Mouse (Mus musculus) forebrain, embryonic 13.5 days (tissue): Measurements from ENCODE around the gene Ddo. TPM values are rescaled to one million over a fixed set of nuclear protein-coding genes. Genes with fewer than 3 reads are reported as not detected.

Experiments
- ATAC-seq: fragments of 200-750 bp; cut with Nextera tagmentation; 2 replicates; pipeline ENCODE4 v1.8.0; 2017
- H3K27ac ChIP-seq: fragments of 300-500 bp; sonication (generic); 2 replicates; pipeline ENCODE4 v1.5.1; 2015; ENCODE audit warnings: inconsistent platforms, mild to moderate bottlenecking, moderate library complexity
- H3K27me3 ChIP-seq: fragments of 300-500 bp; sonication (generic); 2 replicates; pipeline ENCODE4 v1.6.1; 2015; ENCODE audit warnings: mild to moderate bottlenecking, inconsistent platforms
- H3K36me3 ChIP-seq: fragments of 300-500 bp; sonication (generic); 2 replicates; pipeline ENCODE4 v1.6.1; 2015; ENCODE audit warnings: mild to moderate bottlenecking, inconsistent platforms; ENCODE audit not compliant: poor library complexity, severe bottlenecking
- H3K4me1 ChIP-seq: fragments of 300-500 bp; sonication (generic); 2 replicates; pipeline ENCODE4 v1.6.1; 2015; ENCODE audit warnings: inconsistent platforms
- H3K4me2 ChIP-seq: fragments of 300-500 bp; sonication (generic); 2 replicates; pipeline ENCODE4 v1.6.1; 2015; ENCODE audit warnings: inconsistent platforms, mild to moderate bottlenecking, moderate library complexity
- H3K4me3 ChIP-seq: fragments of 300-500 bp; sonication (generic); 2 replicates; pipeline ENCODE4 v1.5.1; 2015; ENCODE audit warnings: mild to moderate bottlenecking, inconsistent platforms
- H3K9ac ChIP-seq: fragments of 300-500 bp; sonication (generic); 2 replicates; pipeline ENCODE4 v1.6.1; 2015; ENCODE audit warnings: mild to moderate bottlenecking, inconsistent platforms
- H3K9me3 ChIP-seq: fragments of 300-500 bp; sonication (generic); replicated peaks from 2 replicates; pipeline ENCODE4 v1.6.1; 2016; ENCODE audit warnings: inconsistent platforms
- WGBS: fragments of 180-500 bp; shearing (Covaris S2); methylation state at CpG from one replicate; pipeline ENCODE4 v1.1.7; 2015; 5-methylcytosine and 5-hydroxymethylcytosine counted together
- polyA plus RNA-seq: library from polyadenylated mRNA; unstranded; fragments of >200 nt; fragmentation: Nextera tagmentation; extraction: Ambion mirVana; gene quantifications from 2 replicates; pipeline ENCODE4 v1.2.1, GENCODE M21; 2015

Ddo gene
- polyA plus RNA-seq, 1 experiment from 2014 or later: 0.25 TPM

- 23% methylated on average over 6 of the region's 6 CpGs for WGBS
- no peaks in the 10 kb centered on the region for H3K9me3 ChIP-seq
- no peak for ATAC-seq
These were observed 94.5 kb downstream of the Ddo start for GRCm38 (mm10) chr10:40724342-40724741.

GRCm38 (mm10) chr10:40725066-40725465 lies 95.3 kb downstream of the Ddo start:
- Histone ChIP-seq H3K4me1 (peaks cover 30% of the 10 kb centered on the region), H3K9ac (no peak overlapping the region), H3K4me3 (no peak overlapping the region), H3K27me3 (no peaks in the 10 kb centered on the region), H3K36me3 (no peaks in the 10 kb centered on the region), H3K27ac (no peak overlapping the region), H3K4me2 (no peak overlapping the region), H3K9me3 (no peaks in the 10 kb centered on the region)
- 36% methylated on average over 4 of the region's 4 CpGs for WGBS
- no peak for ATAC-seq

More at GRCm38 (mm10) chr10:40724342-40724741, 94.5 kb downstream of the Ddo start:
- Histone ChIP-seq H3K36me3 (no peaks in the 10 kb centered on the region), H3K27me3 (no peaks in the 10 kb centered on the region), H3K4me3 (no peak overlapping the region), H3K9ac (no peak overlapping the region), H3K27ac (no peak overlapping the region), H3K4me1 (peaks cover 30% of the 10 kb centered on the region), H3K4me2 (no peak overlapping the region)

GRCm38 (mm10) chr10:40725471-40725870 lies 95.7 kb downstream of the Ddo start:
- Histone ChIP-seq H3K4me1 (peaks cover 30% of the 10 kb centered on the region), H3K4me2 (no peak overlapping the region), H3K36me3 (no peaks in the 10 kb centered on the region), H3K4me3 (no peak overlapping the region), H3K9me3 (no peaks in the 10 kb centered on the region), H3K9ac (no peak overlapping the region), H3K27me3 (no peaks in the 10 kb centered on the region), H3K27ac (no peak overlapping the region)
- ATAC-seq: no peak
- 89% methylated on average over 4 of the region's 4 CpGs for WGBS

- no peaks in the 10 kb centered on the region for H3K36me3 ChIP-seq
- peak overlapping the region; percentile 43; the same call in 1 of the 2 replicates for H3K9ac ChIP-seq
- 52% methylated on average over 11 of the region's 11 CpGs for WGBS
- H3K27me3 ChIP-seq: no peaks in the 10 kb centered on the region
- H3K9me3 ChIP-seq: no peaks in the 10 kb centered on the region
- no peak overlapping the region; the same call in 1 of the 2 replicates for H3K27ac ChIP-seq
- H3K4me2 ChIP-seq: no peak overlapping the region
- peak; percentile 61; the same call in 1 of the 2 replicates for ATAC-seq
- H3K4me3 ChIP-seq: no peak overlapping the region
- H3K4me1 ChIP-seq: peaks cover 30% of the 10 kb centered on the region
These were observed 96.6 kb downstream of the Ddo start for GRCm38 (mm10) chr10:40726288-40726902.

GRCm38 (mm10) chr10:40726989-40727388 lies 97.2 kb downstream of the Ddo start:
- H3K27ac ChIP-seq: peak overlapping the region; percentile 37; the same call in 1 of the 2 replicates
- H3K4me2 ChIP-seq: no peak overlapping the region
- H3K4me3 ChIP-seq: no peak overlapping the region
- 14% methylated on average over 5 of the region's 5 CpGs for WGBS
- no peaks in the 10 kb centered on the region for H3K36me3 ChIP-seq
- no peak overlapping the region for H3K9ac ChIP-seq
- H3K9me3 ChIP-seq: no peaks in the 10 kb centered on the region
- ATAC-seq: peak; percentile 50; the same call in 1 of the 2 replicates
- H3K4me1 ChIP-seq: peaks cover 30% of the 10 kb centered on the region
- no peaks in the 10 kb centered on the region for H3K27me3 ChIP-seq

- WGBS: 83% methylated on average over 5 of the region's 5 CpGs
- Histone ChIP-seq H3K9me3 (no peaks in the 10 kb centered on the region), H3K27ac (no peak overlapping the region), H3K4me3 (no peak overlapping the region), H3K9ac (no peak overlapping the region), H3K4me2 (no peak overlapping the region), H3K27me3 (no peaks in the 10 kb centered on the region), H3K36me3 (no peaks in the 10 kb centered on the region), H3K4me1 (peaks cover 17% of the 10 kb centered on the region)
- ATAC-seq: no peak
These were observed 100.4 kb downstream of the Ddo start for GRCm38 (mm10) chr10:40730200-40730599.

Other genes with a start within 250 kb of the Ddo start
- not detected in 2 replicates for gene Slc22a16, start 59.7 kb upstream of the Ddo start, polyA plus RNA-seq
- 0.21 and 0.34 TPM in 2 replicates for gene Mettl24, start 53.3 kb downstream of the Ddo start, polyA plus RNA-seq